13 mouse cellular contexts compared by ENCODE assay signal in genomic region chr14:48903526-48903925, GRCm38 (mm10).
A peak's percentile ranks its signal among the peaks of the same experiment; 100 is the strongest.
DNase-seq lines count a peak whose midpoint lies in the region; ATAC-seq and TF ChIP-seq lines count a peak whose summit lies in the region.
"Had no signal": no experiment of that assay in that cellular context is flagged by ENCODE, and none has a peak within 500 bp of the region (broad histone marks: within the 10 kb centered on the region; RNA-seq: fewer than 3 reads in every experiment).

No protein-coding gene starts in this region.

- H3K36me3 ChIP-seq in ES-E14 (ENCODE audit: control insufficient read depth, insufficient read depth, low read length, poor library complexity, severe bottlenecking) = no peaks in the 10 kb centered on the region
- H3K36me3 ChIP-seq in forebrain, postnatal 0 days (ENCODE audit: insufficient read depth) = no peaks in the 10 kb centered on the region
- H3K36me3 ChIP-seq: G1E; limb, embryonic 12.5 days had no signal

- H3K9me3 ChIP-seq in ES-E14 (ENCODE audit: control insufficient read depth, insufficient read depth, low read depth, low read length) = no peaks in the 10 kb centered on the region
- no peaks in the 10 kb centered on the region for H3K9me3 ChIP-seq in forebrain, postnatal 0 days (ENCODE audit: low read length)
- H3K9me3 ChIP-seq: G1E; limb, embryonic 12.5 days had no signal

- 13% methylated on average over 5 of the region's 5 CpGs for WGBS in forebrain, postnatal 0 days

- peaks cover 0 to 2% of the 10 kb centered on the region in 2 experiments; a peak in 1 of 4 replicates for H3K4me1 ChIP-seq in ES-E14 (ENCODE audit: control insufficient read depth in 2 of 2, insufficient read depth in 2 of 2, low read length in 2 of 2, poor library complexity in 1 of 2)
- H3K4me1 ChIP-seq in forebrain, postnatal 0 days (ENCODE audit: insufficient read depth) = 0 out of 2 replicates have a peak, but pooled peaks cover 5% of the 10 kb centered on the region

- no peaks in the 10 kb centered on the region for H3K27me3 ChIP-seq in forebrain, postnatal 0 days (ENCODE audit: insufficient read depth, low read length)
- H3K27me3 ChIP-seq: limb, embryonic 12.5 days had no signal

- in situ Hi-C loops in ES-E14 (cut with MboI; ENCODE audit: low sequenced_read_pairs in 2 of 2, unreplicated experiment in 2 of 2) = no loop called here

- H3K9ac ChIP-seq in ES-E14 (ENCODE audit: insufficient read depth, low read depth, low read length, poor library complexity, severe bottlenecking) = no peak overlapping the region
- H3K9ac ChIP-seq in forebrain, postnatal 0 days = no peak overlapping the region
- H3K9ac ChIP-seq: limb, embryonic 12.5 days had no signal

- no peak for TF ChIP-seq CTCF in forebrain, postnatal 0 days (IDR thresholded peaks at IDR 0.05; ENCODE audit: low read depth)

- H3K27ac ChIP-seq in ES-E14 (ENCODE audit: insufficient read depth, low read depth, low read length, poor library complexity, severe bottlenecking) = no peak overlapping the region
- no peak overlapping the region for H3K27ac ChIP-seq in forebrain, postnatal 0 days (ENCODE audit: low read depth, low read length)
- H3K27ac ChIP-seq: limb, embryonic 12.5 days had no signal

- no peak for ATAC-seq in cerebellum, adult (ENCODE audit: insufficient number of reproducible peaks, low FRiP score, low TSS enrichment)
- no peak; the same call in 1 of the 2 replicates for ATAC-seq in forebrain, postnatal 0 days

- no peak overlapping the region for H3K4me3 ChIP-seq in ES-E14 (ENCODE audit: insufficient read depth in 1 of 2, low read depth in 1 of 2, low read length in 2 of 2, poor library complexity in 1 of 2, severe bottlenecking in 1 of 2)
- H3K4me3 ChIP-seq in forebrain, postnatal 0 days (ENCODE audit: low read depth, low read length) = no peak overlapping the region
- H3K4me3 ChIP-seq: limb, embryonic 12.5 days had no signal

- no peak overlapping the region for H3K4me2 ChIP-seq in forebrain, postnatal 0 days (ENCODE audit: low read depth)
- H3K4me2 ChIP-seq: limb, embryonic 12.5 days had no signal

- peak; percentile 11 for DNase-seq in cerebellum, adult 11 months
- DNase-seq in kidney, postnatal 36 days = peak; percentile 7 to 30
- DNase-seq in kidney, adult 18-20 months = no peak
- no peak for DNase-seq in ES-E14 (ENCODE audit: low read depth, low spot score)
- peak; percentile 56 for DNase-seq in forebrain, postnatal 0 days
- DNase-seq in urinary bladder, adult 18-20 months (ENCODE audit: low spot score in 2 of 2) = no peak
- no peak for DNase-seq in layer of hippocampus, adult 18-20 months (ENCODE audit: low spot score in 2 of 2)
- DNase-seq: heart, postnatal 36 days; kidney, adult 9 months; lung, adult 2 months had no signal

TF ChIP-seq in ES-E14, 5 proteins besides CTCF, POLR2A, EP300 and RAD21:
- TF ChIP-seq MAFK (IDR thresholded peaks at IDR 0.05; ENCODE audit: insufficient read depth, low read depth, low read length) (peak; percentile 52), CHD2 (IDR thresholded peaks at IDR 0.05; ENCODE audit: low read depth, low read length) (no peak)

Comparison
In these comparisons a context has a peak if more than half of its experiments do, and no peak if none do; other contexts are left out.
1. DNase-seq: peak in cerebellum, adult 11 months (single experiment), kidney, postnatal 36 days (2 of 2) and forebrain, postnatal 0 days (single experiment); none in kidney, adult 18-20 months (single experiment), ES-E14 (single experiment), urinary bladder, adult 18-20 months (0 of 2) and layer of hippocampus, adult 18-20 months (0 of 2).